Mouse (Mus musculus) MEL (cell line): ENCODE results near the gene Gsg1l. TPM values are rescaled to one million over a fixed set of nuclear protein-coding genes. Genes with fewer than 3 reads are reported as not detected.
A peak's percentile ranks its signal among the peaks of the same experiment; 100 is the strongest.

Experiments
- DNase-seq: peaks from one replicate; pipeline ENCODE4 v3.0.0; 2011; ENCODE audit warnings: low read depth, low spot score
- H3K27ac ChIP-seq: 2 replicates; pipeline ENCODE4 v1.5.1; 2012; ENCODE audit warnings: low read depth, mild to moderate bottlenecking, control low read depth, low read length, moderate library complexity; ENCODE audit not compliant: control insufficient read depth
- H3K27me3 ChIP-seq, 2 experiments: fragments of 150-350 bp in 1 of 2; sonication (generic) in 1 of 2; 2 replicates each; pipeline ENCODE4 v1.6.1; 2012; ENCODE audit warnings: low read length in 2 of 2, mild to moderate bottlenecking in 2 of 2, improper control_type of control experiment in 1 of 2, moderate library complexity in 1 of 2; ENCODE audit not compliant: insufficient read depth in 2 of 2, control insufficient read depth in 1 of 2
- H3K36me3 ChIP-seq, 2 experiments: 2 replicates each; pipeline ENCODE4 v1.6.1; 2012 to 2014; ENCODE audit warnings: low read length in 2 of 2, improper control_type of control experiment in 1 of 2, inconsistent platforms in 1 of 2, mild to moderate bottlenecking in 1 of 2; ENCODE audit not compliant: insufficient read depth in 2 of 2, control insufficient read depth in 1 of 2
- H3K4me1 ChIP-seq, 2 experiments: fragments of 150-350 bp in 1 of 2; sonication (generic) in 1 of 2; 2 replicates each; pipeline ENCODE4 v1.6.1; 2012; ENCODE audit warnings: low read length in 2 of 2, improper control_type of control experiment in 1 of 2, mild to moderate bottlenecking in 1 of 2; ENCODE audit not compliant: insufficient read depth in 2 of 2, control insufficient read depth in 1 of 2
- H3K4me3 ChIP-seq, 2 experiments: fragments of 150-350 bp in 1 of 2; sonication (generic) in 1 of 2; 2 replicates each; pipeline ENCODE4 v1.5.1; 2012; ENCODE audit warnings: low read depth in 2 of 2, low read length in 2 of 2, mild to moderate bottlenecking in 2 of 2, moderate library complexity in 2 of 2, control low read depth in 1 of 2, improper control_type of control experiment in 1 of 2; ENCODE audit not compliant: control insufficient read depth in 1 of 2, insufficient read depth in 1 of 2
- H3K79me2 ChIP-seq: 2 replicates; pipeline ENCODE4 v1.6.1; 2012; ENCODE audit warnings: mild to moderate bottlenecking, low read length, moderate library complexity; ENCODE audit not compliant: control insufficient read depth, poor library complexity, insufficient read depth
- H3K9ac ChIP-seq: 2 replicates; pipeline ENCODE4 v1.6.1; 2012; ENCODE audit warnings: low read depth, mild to moderate bottlenecking, control low read depth, low read length, moderate library complexity; ENCODE audit not compliant: control insufficient read depth, poor library complexity, severe bottlenecking
- H3K9me3 ChIP-seq: fragments of 150-350 bp; sonication (generic); replicated peaks from 2 replicates; pipeline ENCODE4 v1.6.1; 2012; ENCODE audit warnings: mild to moderate bottlenecking, low read length, improper control_type of control experiment, moderate library complexity; ENCODE audit not compliant: insufficient read depth
- CHD1 ChIP-seq: IDR thresholded peaks from 2 replicates; pipeline ENCODE4 v1.6.1; 2012; ENCODE audit warnings: low read depth, mild to moderate bottlenecking, inconsistent platforms, low read length, improper control_type of control experiment
- CHD2 ChIP-seq: IDR thresholded peaks from 2 replicates; pipeline ENCODE4 v1.6.1; 2011; ENCODE audit warnings: low read length, improper control_type of control experiment
- EP300 ChIP-seq, 2 experiments: IDR thresholded peaks; 2 replicates each; pipeline ENCODE4 v1.6.1; 2011; ENCODE audit warnings: improper control_type of control experiment in 2 of 2, low read length in 2 of 2, low read depth in 1 of 2, mild to moderate bottlenecking in 1 of 2
- ETS1 ChIP-seq: IDR thresholded peaks from 2 replicates; pipeline ENCODE4 v1.6.1; 2012; ENCODE audit warnings: low read depth, mild to moderate bottlenecking, inconsistent platforms, low read length, improper control_type of control experiment, moderate library complexity
- GABPA ChIP-seq: IDR thresholded peaks from 2 replicates; pipeline ENCODE4 v1.6.1; 2012; ENCODE audit warnings: low read depth, mild to moderate bottlenecking, inconsistent platforms, low read length, improper control_type of control experiment, moderate library complexity
- GATA1 ChIP-seq: IDR thresholded peaks from 2 replicates; pipeline ENCODE4 v1.6.1; 2011; ENCODE audit warnings: low read depth, low read length, improper control_type of control experiment
- HCFC1 ChIP-seq: IDR thresholded peaks from 2 replicates; pipeline ENCODE4 v1.6.1; 2012; ENCODE audit warnings: low read depth, mild to moderate bottlenecking, inconsistent platforms, low read length, improper control_type of control experiment, moderate library complexity
- KAT2A ChIP-seq: conservative IDR thresholded peaks from 2 replicates; pipeline ENCODE4 v1.6.1; 2012; ENCODE audit warnings: low read depth, low read length, improper control_type of control experiment, inconsistent platforms
- MAFK ChIP-seq: IDR thresholded peaks from 2 replicates; pipeline ENCODE4 v1.6.1; 2011; ENCODE audit warnings: low read depth, mild to moderate bottlenecking, low read length, improper control_type of control experiment, borderline replicate concordance
- MAX ChIP-seq: IDR thresholded peaks from 2 replicates; pipeline ENCODE4 v1.6.1; 2011; ENCODE audit warnings: low read length, improper control_type of control experiment
- MAZ ChIP-seq: IDR thresholded peaks from 2 replicates; pipeline ENCODE4 v1.6.1; 2012; ENCODE audit warnings: low read depth, mild to moderate bottlenecking, inconsistent platforms, low read length, improper control_type of control experiment
- MEF2A ChIP-seq: IDR thresholded peaks from 2 replicates; pipeline ENCODE4 v1.6.1; 2014; ENCODE audit warnings: low read depth, mild to moderate bottlenecking, inconsistent platforms, low read length, improper control_type of control experiment; ENCODE audit not compliant: poor library complexity, insufficient replicate concordance, severe bottlenecking; ENCODE audit errors: extremely low read depth
- MXI1 ChIP-seq: IDR thresholded peaks from 2 replicates; pipeline ENCODE4 v1.6.1; 2011; ENCODE audit warnings: mild to moderate bottlenecking, low read depth, low read length, improper control_type of control experiment
- MYB ChIP-seq: IDR thresholded peaks from 2 replicates; pipeline ENCODE4 v1.6.1; 2011; ENCODE audit warnings: mild to moderate bottlenecking, low read depth, low read length, improper control_type of control experiment
- MYC ChIP-seq: IDR thresholded peaks from 2 replicates; pipeline ENCODE4 v1.6.1; 2011; ENCODE audit warnings: low read depth, mild to moderate bottlenecking, low read length, improper control_type of control experiment, moderate library complexity
- NELFE ChIP-seq: IDR thresholded peaks from 2 replicates; pipeline ENCODE4 v1.6.1; 2011; ENCODE audit warnings: low read depth, low read length, improper control_type of control experiment
- NRF1 ChIP-seq: IDR thresholded peaks from 2 replicates; pipeline ENCODE4 v1.6.1; 2014; ENCODE audit warnings: low read depth, mild to moderate bottlenecking, inconsistent platforms, low read length, improper control_type of control experiment, moderate library complexity; ENCODE audit not compliant: poor library complexity, insufficient read depth, severe bottlenecking
- POLR2AphosphoS2 ChIP-seq: IDR thresholded peaks from 2 replicates; pipeline ENCODE4 v1.6.1; 2011; ENCODE audit warnings: low read length, improper control_type of control experiment
- POLR2AphosphoS5 ChIP-seq: IDR thresholded peaks from 2 replicates; pipeline ENCODE4 v1.6.1; 2012; ENCODE audit warnings: low read depth, borderline replicate concordance, mild to moderate bottlenecking, inconsistent platforms, low read length, moderate library complexity, mixed read lengths
- RAD21 ChIP-seq: IDR thresholded peaks from 2 replicates; pipeline ENCODE4 v1.6.1; 2011; ENCODE audit warnings: mild to moderate bottlenecking, low read depth, low read length, improper control_type of control experiment
- RCOR1 ChIP-seq: IDR thresholded peaks from 2 replicates; pipeline ENCODE4 v1.6.1; 2012; ENCODE audit warnings: low read depth, mild to moderate bottlenecking, inconsistent platforms, low read length, improper control_type of control experiment
- SIN3A ChIP-seq: IDR thresholded peaks from 2 replicates; pipeline ENCODE4 v1.6.1; 2012; ENCODE audit warnings: low read length, improper control_type of control experiment, inconsistent platforms
- SMC3 ChIP-seq: IDR thresholded peaks from 2 replicates; pipeline ENCODE4 v1.6.1; 2011; ENCODE audit warnings: low read depth, low read length, improper control_type of control experiment
- TAL1 ChIP-seq: IDR thresholded peaks from 2 replicates; pipeline ENCODE4 v1.6.1; 2012; ENCODE audit warnings: mild to moderate bottlenecking, inconsistent platforms, low read length, moderate library complexity, mixed read lengths
- TBP ChIP-seq: IDR thresholded peaks from 2 replicates; pipeline ENCODE4 v1.8.0; 2011; ENCODE audit warnings: low read depth, low read length, improper control_type of control experiment
- TCF12 ChIP-seq: IDR thresholded peaks from 2 replicates; pipeline ENCODE4 v1.6.1; 2014; ENCODE audit warnings: low read depth, mild to moderate bottlenecking, inconsistent platforms, low read length, improper control_type of control experiment, moderate library complexity
- UBTF ChIP-seq: IDR thresholded peaks from 2 replicates; pipeline ENCODE4 v1.6.1; 2012; ENCODE audit warnings: low read depth, mild to moderate bottlenecking, inconsistent platforms, low read length, improper control_type of control experiment, moderate library complexity, borderline replicate concordance; ENCODE audit not compliant: insufficient read depth
- USF2 ChIP-seq, 2 experiments: IDR thresholded peaks; 2 replicates each; pipeline ENCODE4 v1.6.1; 2011 to 2012; ENCODE audit warnings: improper control_type of control experiment in 2 of 2, low read length in 2 of 2, borderline replicate concordance in 1 of 2, inconsistent platforms in 1 of 2, low read depth in 1 of 2, mild to moderate bottlenecking in 1 of 2; ENCODE audit not compliant: insufficient read depth in 1 of 2
- ZKSCAN1 ChIP-seq: IDR thresholded peaks from 2 replicates; pipeline ENCODE4 v1.6.1; 2012; ENCODE audit warnings: low read depth, mild to moderate bottlenecking, inconsistent platforms, low read length, improper control_type of control experiment, moderate library complexity
- ZMIZ1 ChIP-seq: IDR thresholded peaks from 2 replicates; pipeline ENCODE4 v1.6.1; 2012; ENCODE audit warnings: low read depth, mild to moderate bottlenecking, inconsistent platforms, low read length, improper control_type of control experiment, moderate library complexity
- polyA plus RNA-seq, 2 experiments: library from polyadenylated mRNA; stranded (reverse) in 1 of 2; unstranded in 1 of 2; fragments of >175 nt in 1 of 2; fragments of >200 nt in 1 of 2; gene quantifications; 2 replicates each; pipeline versions ENCODE4 v1.2.1 to v1.2.4; 2012; ENCODE audit warnings: low replicate concordance in 2 of 2, low read depth in 1 of 2; ENCODE audit not compliant: insufficient read length in 2 of 2, insufficient read depth in 1 of 2, missing spikeins in 1 of 2
- total RNA-seq: library from RNA; depleted of rRNA; stranded (reverse); fragments of 300-350 nt; gene quantifications from 2 replicates; pipeline ENCODE4 v1.2.3, GENCODE M21; 2012

Gene Gsg1l
- total and polyA plus RNA-seq, 3 experiments: not detected

DNA sequence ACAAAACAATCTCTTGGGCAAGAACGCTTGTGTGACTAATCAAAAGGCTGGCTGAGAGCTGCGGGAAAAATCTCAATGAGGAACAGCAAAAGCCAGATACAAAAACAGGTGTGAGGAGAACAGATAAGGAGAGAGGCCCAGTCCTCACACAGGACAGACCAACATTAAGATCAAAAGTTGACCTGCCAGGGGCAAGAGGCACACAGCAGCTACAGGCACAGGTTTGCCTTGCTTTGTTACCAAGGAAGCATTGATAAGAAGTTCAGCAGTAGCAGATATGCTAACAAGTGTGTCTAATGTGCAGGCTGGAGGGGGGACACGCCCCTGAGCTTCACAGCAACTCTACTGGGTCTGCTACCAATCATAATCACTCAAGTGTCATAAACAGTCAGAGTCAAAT lies 44.3 kb upstream of the Gsg1l start (continued):
- TF ChIP-seq RCOR1: peak; percentile 93
- TF ChIP-seq MAX: no peak
- TF ChIP-seq HCFC1: no peak
- TF ChIP-seq RAD21: no peak
- peak; percentile 82 for TF ChIP-seq GATA1
- peak; percentile 57 for TF ChIP-seq ETS1
- TF ChIP-seq CHD1: no peak
- no peak for TF ChIP-seq NELFE
- TF ChIP-seq TCF12: peak; percentile 81
- TF ChIP-seq MYC: no peak
- no peak for TF ChIP-seq POLR2AphosphoS2
- no peak for TF ChIP-seq ZMIZ1
- no peak for TF ChIP-seq SMC3
- TF ChIP-seq MEF2A: no peak
- TF ChIP-seq POLR2AphosphoS5: no peak
- TF ChIP-seq ZKSCAN1: no peak
- no peak for TF ChIP-seq MAZ
- TF ChIP-seq TAL1: peak; percentile 58
- TF ChIP-seq MYB: no peak; the same call in 1 of the 2 replicates

DNA sequence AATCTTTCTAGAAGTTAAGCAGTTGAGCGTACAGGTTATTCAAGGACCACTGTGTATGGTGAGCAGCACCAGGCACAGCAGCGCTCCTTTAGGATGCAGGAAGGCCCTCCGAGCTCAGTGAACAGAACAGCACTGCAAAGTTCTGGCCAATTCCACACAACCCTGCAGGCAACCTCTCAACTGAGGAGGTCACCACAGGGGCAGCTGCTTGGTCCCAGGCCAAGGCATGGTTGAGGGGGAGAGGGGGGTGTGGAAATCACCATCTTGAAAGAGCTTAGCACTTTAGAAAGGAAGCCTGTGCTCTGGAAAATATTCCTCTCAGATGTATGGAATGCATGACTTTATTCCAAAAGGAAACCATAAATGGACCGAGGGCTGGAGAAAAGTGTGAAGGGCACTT lies 39.3 kb upstream of the Gsg1l start:
- Histone ChIP-seq H3K4me1 (peaks cover 4 to 12% of the 10 kb centered on the region in 2 experiments; a peak in 3 of 4 replicates), H3K27me3 (no peaks in the 10 kb centered on the region), H3K36me3 (peaks cover 21 to 44% of the 10 kb centered on the region in 2 experiments), H3K79me2 (no peaks in the 10 kb centered on the region), H3K27ac (no peak overlapping the region), H3K9me3 (no peaks in the 10 kb centered on the region), H3K4me3 (no peak overlapping the region), H3K9ac (no peak overlapping the region)
- TF ChIP-seq TAL1: no peak
- no peak for TF ChIP-seq CHD2
- TF ChIP-seq MYB: no peak
- no peak for TF ChIP-seq USF2 (IDR thresholded peaks at IDR 0.05; ENCODE audit: borderline replicate concordance in 1 of 2, insufficient read depth in 1 of 2, low read depth in 1 of 2, low read length in 2 of 2)
- TF ChIP-seq POLR2AphosphoS5: no peak
- no peak for TF ChIP-seq NRF1
- TF ChIP-seq GATA1: no peak
- TF ChIP-seq MEF2A: no peak
- no peak for TF ChIP-seq EP300 (IDR thresholded peaks at IDR 0.05; ENCODE audit: low read depth in 1 of 2, low read length in 2 of 2)
- TF ChIP-seq GABPA: no peak
- TF ChIP-seq MXI1: no peak
- TF ChIP-seq MAZ: no peak
- no peak for TF ChIP-seq SIN3A
- no peak for TF ChIP-seq KAT2A
- TF ChIP-seq MAFK: no peak
- no peak for TF ChIP-seq RCOR1
- TF ChIP-seq ZMIZ1: no peak
- TF ChIP-seq TBP: no peak
- TF ChIP-seq ZKSCAN1: no peak
- TF ChIP-seq UBTF: no peak
- no peak for DNase-seq
